Mouse (Mus musculus) liver, embryonic 14.5 days (tissue): ENCODE data around the gene Hist2h2ac. TPM values are rescaled to one million over a fixed set of nuclear protein-coding genes. Genes with fewer than 3 reads are reported as not detected.

Source experiments
- ATAC-seq: fragments of 200-750 bp; cut with Nextera tagmentation; 2 replicates; pipeline ENCODE4 v1.8.0; 2017; ENCODE audit warnings: moderate number of reproducible peaks, mild to moderate bottlenecking, moderate library complexity; ENCODE audit not compliant: insufficient read depth
- DNase-seq, 3 experiments: peaks; one replicate each; pipeline ENCODE4 v3.0.0-alpha.2; 2012 to 2013; ENCODE audit warnings: low read depth in 3 of 3, low spot score in 3 of 3
- H3K27ac ChIP-seq: fragments of 300-500 bp; sonication (generic); 2 replicates; pipeline ENCODE4 v1.5.1; 2014; ENCODE audit warnings: moderate library complexity, mild to moderate bottlenecking, control low read depth, inconsistent platforms
- H3K27me3 ChIP-seq: fragments of 300-500 bp; sonication (generic); 2 replicates; pipeline ENCODE4 v1.6.1; 2014; ENCODE audit warnings: mild to moderate bottlenecking, low read length, moderate library complexity; ENCODE audit not compliant: control insufficient read depth, insufficient read depth
- H3K36me3 ChIP-seq: fragments of 300-500 bp; sonication (generic); replicated peaks from 2 replicates; pipeline ENCODE4 v1.6.1; 2014; ENCODE audit warnings: low read depth; ENCODE audit not compliant: control insufficient read depth, insufficient read depth
- H3K4me1 ChIP-seq, 2 experiments: fragments of 200-500 bp in 1 of 2; fragments of 300-500 bp in 1 of 2; sonication (generic) in 1 of 2; replicated peaks; 2 replicates each; pipeline ENCODE4 v1.6.1; 2012 to 2014; ENCODE audit warnings: antibody characterized with exemption in 1 of 2, inconsistent platforms in 1 of 2, low read length in 1 of 2; ENCODE audit not compliant: control insufficient read depth in 2 of 2, insufficient read depth in 2 of 2
- H3K4me2 ChIP-seq: fragments of 300-500 bp; sonication (generic); 2 replicates; pipeline ENCODE4 v1.6.1; 2014; ENCODE audit warnings: low read depth, mild to moderate bottlenecking, control low read depth, moderate library complexity
- H3K4me3 ChIP-seq, 2 experiments: fragments of 200-500 bp in 1 of 2; fragments of 300-500 bp in 1 of 2; sonication (generic) in 1 of 2; 2 replicates each; pipeline ENCODE4 v1.5.1; 2012 to 2014; ENCODE audit warnings: low read depth in 2 of 2, low read length in 2 of 2, mild to moderate bottlenecking in 2 of 2, control low read depth in 1 of 2, inconsistent platforms in 1 of 2, moderate library complexity in 1 of 2; ENCODE audit not compliant: insufficient read depth in 1 of 2
- H3K9ac ChIP-seq: fragments of 300-500 bp; sonication (generic); replicated peaks from 2 replicates; pipeline ENCODE4 v1.6.1; 2014; ENCODE audit warnings: mild to moderate bottlenecking, control low read depth, moderate library complexity
- H3K9me3 ChIP-seq: fragments of 300-500 bp; sonication (generic); 2 replicates; pipeline ENCODE4 v1.6.1; 2016; ENCODE audit warnings: low read length, mixed read lengths; ENCODE audit not compliant: control insufficient read depth
- CTCF ChIP-seq: IDR thresholded peaks from 2 replicates; pipeline ENCODE4 v1.5.1; 2016; ENCODE audit warnings: antibody characterized with exemption, low read depth, control low read depth
- EP300 ChIP-seq: IDR thresholded peaks from 2 replicates; pipeline ENCODE4 v1.6.1; 2016; ENCODE audit warnings: antibody characterized with exemption, low read depth
- WGBS: fragments of 180-500 bp; shearing (Covaris S2); extraction: QIAGEN DNeasy Blood & Tissue Kit; methylation state at CpG from one replicate; pipeline ENCODE4 v1.1.7; 2014; ENCODE audit not compliant: insufficient replicate concordance; 5-methylcytosine and 5-hydroxymethylcytosine counted together
- polyA plus RNA-seq, 2 experiments: library from polyadenylated mRNA; depleted of rRNA in 1 of 2; stranded (reverse) in 1 of 2; unstranded in 1 of 2; fragments of >200 nt; fragmentation: Nextera tagmentation in 1 of 2; extraction: Ambion mirVana in 1 of 2; gene quantifications; 2 replicates each; pipeline versions ENCODE4 v1.2.1 to v1.2.3; 2012 to 2014

Hist2h2ac gene
- polyA plus RNA-seq, 2 experiments = 14.0 to 18.5 TPM

DNA sequence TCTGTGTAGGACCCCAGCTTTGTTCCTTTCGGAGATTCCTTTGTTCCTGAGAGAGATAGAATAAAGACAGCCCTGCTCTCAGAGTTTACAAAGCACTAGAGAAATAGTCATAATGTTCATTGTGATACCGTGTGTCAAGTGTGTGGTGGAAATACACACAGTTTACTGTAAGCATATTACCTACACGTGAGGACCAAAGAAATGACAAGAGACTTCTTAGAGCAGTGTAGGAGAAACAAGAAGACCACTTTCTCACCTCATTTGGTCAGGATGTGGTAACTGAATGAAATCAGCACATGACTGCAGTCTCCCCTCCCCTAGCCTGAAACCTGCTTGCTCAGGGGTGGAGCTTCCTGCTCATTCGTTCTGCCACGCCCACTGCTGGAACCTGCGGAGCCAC lies 22.5 kb downstream of the Hist2h2ac start:
- Histone ChIP-seq H3K4me1 (peaks cover 13 to 22% of the 10 kb centered on the region in 2 experiments), H3K27ac (peak overlapping the region; percentile 77), H3K4me2 (peak overlapping the region; percentile 97), H3K9ac (peak overlapping the region; percentile 94), H3K27me3 (no peaks in the 10 kb centered on the region), H3K9me3 (no peaks in the 10 kb centered on the region), H3K4me3 (peak overlapping the region; percentile 33 to 70), H3K36me3 (no peaks in the 10 kb centered on the region)
- DNase-seq = peak in 1 of 3 experiments; percentile 45
- 3% methylated on average over 6 of the region's 6 CpGs for WGBS
- no peak for TF ChIP-seq CTCF
- no peak for TF ChIP-seq EP300
- peak; percentile 42; the same call in 1 of the 2 replicates for ATAC-seq

DNA sequence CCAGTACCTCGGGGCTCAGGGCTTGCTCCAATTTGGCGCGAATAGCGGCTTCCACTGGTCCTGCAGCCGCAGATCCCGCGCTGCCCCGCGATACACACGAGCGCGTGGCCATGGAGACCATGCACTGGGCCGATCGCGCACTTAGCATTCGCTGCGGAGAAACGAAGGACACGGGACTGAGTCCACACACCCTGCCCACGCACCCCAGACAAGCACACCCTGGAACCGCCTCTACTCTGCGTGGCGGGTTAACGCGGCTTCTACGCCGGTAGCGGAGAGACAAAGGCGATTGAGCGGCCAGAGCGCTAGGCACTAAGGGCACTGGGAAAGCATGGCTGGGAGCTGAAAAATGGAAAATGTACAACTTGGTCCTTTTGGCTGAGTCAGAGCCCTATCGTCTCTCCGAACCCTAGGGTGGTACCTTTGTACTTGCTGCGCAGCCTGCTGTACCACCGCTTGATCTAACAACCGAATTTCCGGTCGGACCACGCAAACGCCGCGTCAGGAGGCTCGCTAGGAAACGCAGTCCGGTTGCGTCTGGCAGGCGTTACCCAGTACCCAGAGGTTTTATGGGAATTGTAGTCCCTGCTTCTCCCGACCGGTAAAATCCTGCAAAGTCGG lies 23.4 kb downstream of the Hist2h2ac start:
- Histone ChIP-seq H3K4me3 (peak overlapping the region; percentile 64 to 70), H3K9ac (peak overlapping the region; percentile 94), H3K36me3 (no peaks in the 10 kb centered on the region), H3K9me3 (no peaks in the 10 kb centered on the region), H3K27me3 (no peaks in the 10 kb centered on the region; the same call in 1 of the 2 replicates), H3K4me1 (peaks cover 13 to 22% of the 10 kb centered on the region in 2 experiments), H3K27ac (peak overlapping the region; percentile 77), H3K4me2 (peak overlapping the region; percentile 97)
- peak; percentile 90 for ATAC-seq
- TF ChIP-seq CTCF (peak; percentile 35; the same call in 1 of the 2 replicates), EP300 (no peak)
- under 1% methylated on average over 50 of the region's 50 CpGs for WGBS
- DNase-seq = peak; percentile 74 to 76 (median 75)

GRCm38 (mm10) chr3:96196437-96197128 lies 24.1 kb downstream of the Hist2h2ac start:
- H3K9ac ChIP-seq = peak overlapping the region; percentile 94
- 17% methylated on average over 27 of the region's 27 CpGs for WGBS
- no peaks in the 10 kb centered on the region for H3K36me3 ChIP-seq
- no peaks in the 10 kb centered on the region for H3K9me3 ChIP-seq
- DNase-seq (no peak), ATAC-seq (no peak)
- peak overlapping the region; percentile 97 for H3K4me2 ChIP-seq
- peak overlapping the region; percentile 64 to 70 for H3K4me3 ChIP-seq
- peak overlapping the region; percentile 77 for H3K27ac ChIP-seq
- TF ChIP-seq CTCF (no peak; the same call in 1 of the 2 replicates), EP300 (no peak)
- no peaks in the 10 kb centered on the region; the same call in 1 of the 2 replicates for H3K27me3 ChIP-seq
- peaks cover 13 to 22% of the 10 kb centered on the region in 2 experiments for H3K4me1 ChIP-seq

DNA sequence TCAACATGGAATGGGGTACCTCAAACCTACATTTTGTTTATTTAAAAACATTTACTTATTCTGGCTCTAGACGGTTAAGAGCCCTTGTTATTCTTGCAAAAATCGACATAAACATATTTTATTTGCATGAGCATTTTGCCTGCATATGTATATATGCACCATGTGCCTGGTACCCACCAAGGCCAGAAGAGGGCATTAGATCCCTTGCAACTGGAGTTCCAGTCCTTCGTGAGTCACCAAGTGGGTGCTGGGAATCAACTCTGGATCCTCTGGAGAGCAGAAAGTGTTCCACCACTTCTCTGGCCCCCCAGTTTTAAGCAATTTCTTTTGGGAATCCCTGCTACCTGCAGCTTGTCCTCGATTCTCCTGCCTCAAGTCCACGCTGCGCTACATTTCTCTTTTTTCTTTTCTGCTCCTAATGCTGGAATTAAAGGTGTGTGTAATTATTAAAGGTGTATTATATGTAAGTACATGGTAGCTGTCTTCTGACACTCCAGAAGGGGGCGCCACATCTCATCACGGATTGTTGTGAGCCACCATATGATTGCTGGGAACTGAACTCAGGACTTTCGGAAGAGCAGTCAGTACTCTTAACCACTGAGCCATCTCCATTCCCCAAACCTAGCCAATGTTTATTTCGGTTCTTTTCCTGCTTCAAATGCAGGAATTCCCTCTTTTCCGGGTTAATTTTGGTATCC lies 24.9 kb downstream of the Hist2h2ac start:
- WGBS = 88% methylated on average over 11 of the region's 11 CpGs
- ATAC-seq (no peak), DNase-seq (no peak)
- Histone ChIP-seq H3K4me2 (peak overlapping the region; percentile 97), H3K4me3 (no peak overlapping the region; a peak in 1 of 4 replicates), H3K9me3 (no peaks in the 10 kb centered on the region), H3K27ac (no peak overlapping the region), H3K27me3 (no peaks in the 10 kb centered on the region; the same call in 1 of the 2 replicates), H3K36me3 (no peaks in the 10 kb centered on the region), H3K4me1 (peaks cover 13 to 22% of the 10 kb centered on the region in 2 experiments), H3K9ac (no peak overlapping the region)
- TF ChIP-seq EP300 (no peak), CTCF (peak; percentile 27)
